Mouse (Mus musculus) embryonic fibroblast, embryonic 13.5 days (primary cell): ENCODE measurements at regions not wholly inside any gene's neighbourhood (a gene's known extent, or its start where the extent isn't known, plus 50 kb on each side); places are given as distances from the start of the nearest gene placed in this dataset.

Experiments used
- CTCF ChIP-seq: IDR thresholded peaks from 2 replicates; pipeline ENCODE4 v1.5.1; 2011; ENCODE audit warnings: mild to moderate bottlenecking, control low read depth, low read length, moderate library complexity, borderline replicate concordance; ENCODE audit not compliant: insufficient read depth
- POLR2A ChIP-seq: IDR thresholded peaks from 2 replicates; pipeline ENCODE4 v1.6.1; 2011; ENCODE audit warnings: low read depth, mild to moderate bottlenecking, control low read depth, low read length, moderate library complexity

GRCm38 (mm10) chr12:54264893-54265835 lies 61.5 kb upstream of the Egln3 start:
- TF ChIP-seq CTCF (no peak), POLR2A (no peak)
